Mouse (Mus musculus): ENCODE data around the gene Styxl1.
A peak's percentile ranks its signal among the peaks of the same experiment; 100 is the strongest.

The Styxl1 gene

DNA sequence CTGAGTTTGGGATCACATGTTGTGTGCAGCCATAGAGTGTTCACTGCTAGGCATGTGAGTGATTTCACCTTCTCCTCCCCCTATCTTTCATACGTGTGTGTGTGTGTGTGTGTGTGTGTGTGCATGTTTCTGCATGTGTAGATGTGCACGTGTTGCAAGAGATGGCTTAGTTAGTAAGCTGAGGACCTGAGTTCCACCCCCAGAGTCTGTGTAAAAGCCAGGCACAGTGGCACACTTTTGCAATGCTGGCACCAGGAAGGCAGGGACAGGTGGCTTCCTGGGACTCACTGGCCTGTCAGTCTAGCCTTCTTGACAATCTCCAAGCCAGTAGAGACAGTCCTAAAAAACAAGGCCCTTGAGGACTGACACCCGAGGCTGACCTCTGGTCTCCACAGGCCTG is 13.2 kb downstream of the Styxl1 start:
- DNase-seq (ENCODE audit: low read depth), result no peak

GRCm38 (mm10) chr5:135763526-135763925 is 14.7 kb downstream of the Styxl1 start:
- peak; percentile 43 for DNase-seq (ENCODE audit: low read depth)

DNA sequence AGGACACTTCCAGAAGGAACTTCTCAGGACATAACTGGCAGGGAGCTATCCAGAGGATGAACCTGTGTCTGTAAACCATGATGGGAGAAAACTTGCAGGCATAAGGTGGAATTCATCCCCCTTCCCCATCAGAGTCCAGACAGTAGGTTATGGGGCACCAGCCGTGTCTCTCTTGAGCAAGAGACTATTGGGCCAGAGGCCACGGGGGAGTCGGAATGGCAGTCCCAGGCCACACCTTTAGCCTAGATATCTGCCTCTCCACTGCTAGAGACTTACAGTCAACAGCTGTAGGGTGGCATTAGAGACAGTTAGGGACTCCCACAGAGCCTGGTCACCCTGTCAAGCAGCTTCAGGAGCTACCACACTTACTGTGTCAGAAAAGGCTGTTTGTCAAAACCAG is 16.3 kb downstream of the Styxl1 start:
- DNase-seq (ENCODE audit: low read depth), result no peak

GRCm38 (mm10) chr5:135751595-135751994 is 26.6 kb downstream of the Styxl1 start:
- DNase-seq (ENCODE audit: low read depth), result no peak

DNA sequence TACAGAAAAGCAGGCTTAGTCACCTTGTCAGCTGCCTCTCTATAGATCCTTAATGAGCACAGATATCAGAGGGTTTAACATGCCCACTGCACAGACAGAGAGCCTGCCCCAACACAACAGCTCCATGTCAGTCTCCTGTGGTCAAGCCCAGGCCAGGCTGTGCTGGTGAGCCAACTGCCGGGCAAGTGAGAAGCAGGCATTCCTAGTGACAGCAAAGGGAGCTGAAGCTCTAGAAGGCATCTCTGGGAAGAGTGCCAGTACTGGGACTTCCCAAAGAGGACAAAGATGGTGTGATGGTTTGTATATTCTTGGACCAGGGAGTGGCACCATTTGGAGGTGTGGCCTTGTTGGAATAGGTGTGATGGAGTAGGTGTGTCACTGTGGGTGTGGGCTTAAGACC is 27.1 kb downstream of the Styxl1 start:
- DNase-seq (ENCODE audit: low read depth), result no peak

GRCm38 (mm10) chr5:135744742-135745141 is 33.4 kb downstream of the Styxl1 start:
- no peak for DNase-seq (ENCODE audit: low read depth)

GRCm38 (mm10) chr5:135743741-135744609 is 34.2 kb downstream of the Styxl1 start, which contains the start of gene Tmem120a:
Gene Tmem120a, minus strand, starts transcription at chr5:135744448.
- peak; percentile 90 for DNase-seq (ENCODE audit: low read depth)

- no peak for DNase-seq (ENCODE audit: low read depth)
Observed at GRCm38 (mm10) chr5:135742941-135743740, 35.0 kb downstream of the Styxl1 start.

DNA sequence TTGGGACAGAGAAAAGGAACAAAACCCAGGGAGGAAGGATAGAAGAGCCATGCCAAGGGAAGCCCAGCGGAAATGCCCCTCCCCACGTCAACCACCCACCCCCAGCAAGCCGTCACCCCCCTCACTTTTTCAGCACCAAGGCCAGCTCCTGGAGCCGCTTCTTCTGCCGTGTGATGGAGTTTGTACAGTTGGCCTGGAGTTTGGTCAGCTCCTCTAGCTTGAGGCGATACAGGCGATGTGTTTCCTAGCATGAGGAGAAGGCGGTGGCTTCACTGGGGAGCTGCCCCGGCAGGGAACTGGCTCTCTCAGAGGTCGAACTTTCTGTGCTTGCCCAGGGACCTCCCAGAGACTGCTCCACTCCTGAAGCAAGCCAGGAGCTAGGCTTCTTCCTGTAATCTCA is 36.0 kb downstream of the Styxl1 start:
- DNase-seq (ENCODE audit: low read depth), result peak; percentile 19

GRCm38 (mm10) chr5:135738266-135738665 is 39.9 kb downstream of the Styxl1 start:
- DNase-seq (ENCODE audit: low read depth), result no peak

DNA sequence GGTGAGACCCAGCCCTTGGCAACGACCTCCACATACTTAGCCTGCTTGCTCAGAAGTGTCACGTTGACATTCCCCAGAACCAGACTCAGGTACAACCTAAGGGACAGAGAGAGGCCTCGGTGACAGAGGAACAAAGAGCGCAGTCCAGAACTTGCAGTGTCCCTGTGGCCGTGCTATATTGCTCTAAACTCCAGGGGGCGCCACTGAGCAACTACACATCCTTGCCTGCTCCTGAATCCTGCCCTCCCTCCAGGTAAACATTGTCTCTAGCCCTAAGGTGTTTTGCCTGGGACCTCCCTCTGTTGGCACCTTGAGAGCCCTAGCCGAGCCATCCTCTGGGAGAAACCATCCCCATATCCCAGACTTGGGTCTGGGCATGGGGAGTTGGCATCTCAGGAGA is 41.0 kb downstream of the Styxl1 start:
- no peak for DNase-seq (ENCODE audit: low read depth)

DNA sequence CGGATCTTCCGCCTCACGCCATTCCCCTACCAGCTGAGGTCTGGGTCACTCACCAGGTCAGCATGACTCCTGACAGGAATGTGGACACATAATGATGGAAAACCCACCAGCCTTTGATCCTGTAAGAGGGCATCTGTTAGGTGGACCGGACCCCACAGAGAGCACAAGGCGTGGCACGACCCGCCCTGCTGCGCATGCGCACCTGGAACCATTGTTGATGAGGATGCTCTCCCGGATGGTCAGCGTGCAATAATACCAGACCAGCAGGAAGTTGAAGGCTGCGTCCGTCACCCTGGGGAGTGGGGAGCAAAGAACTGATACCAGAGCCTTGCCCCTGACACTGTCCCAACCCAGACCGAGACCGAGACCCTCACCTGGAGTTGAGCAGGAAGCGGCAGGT is 41.6 kb downstream of the Styxl1 start:
- DNase-seq (ENCODE audit: low read depth), result no peak

DNA sequence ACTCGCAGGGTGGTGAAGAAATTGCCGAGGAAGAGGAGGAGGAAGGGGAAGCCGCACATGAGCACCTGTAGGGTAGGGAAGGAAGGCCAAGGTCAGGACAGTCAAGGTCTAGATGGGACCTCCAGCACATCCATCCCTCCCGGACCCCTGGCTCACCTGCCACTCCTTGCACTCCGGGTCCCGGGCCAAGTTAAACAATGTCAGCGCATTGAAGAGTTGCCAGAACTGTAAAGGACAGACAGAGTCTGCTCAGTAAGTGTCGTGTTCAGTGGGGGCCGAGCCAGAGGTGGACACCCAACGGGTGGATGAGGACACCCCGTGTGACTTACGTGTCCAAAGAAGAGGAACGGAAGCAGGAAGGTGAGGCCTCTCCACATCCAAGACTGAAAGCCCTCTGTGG is 42.4 kb downstream of the Styxl1 start:
- DNase-seq (ENCODE audit: low read depth), result no peak

DNA sequence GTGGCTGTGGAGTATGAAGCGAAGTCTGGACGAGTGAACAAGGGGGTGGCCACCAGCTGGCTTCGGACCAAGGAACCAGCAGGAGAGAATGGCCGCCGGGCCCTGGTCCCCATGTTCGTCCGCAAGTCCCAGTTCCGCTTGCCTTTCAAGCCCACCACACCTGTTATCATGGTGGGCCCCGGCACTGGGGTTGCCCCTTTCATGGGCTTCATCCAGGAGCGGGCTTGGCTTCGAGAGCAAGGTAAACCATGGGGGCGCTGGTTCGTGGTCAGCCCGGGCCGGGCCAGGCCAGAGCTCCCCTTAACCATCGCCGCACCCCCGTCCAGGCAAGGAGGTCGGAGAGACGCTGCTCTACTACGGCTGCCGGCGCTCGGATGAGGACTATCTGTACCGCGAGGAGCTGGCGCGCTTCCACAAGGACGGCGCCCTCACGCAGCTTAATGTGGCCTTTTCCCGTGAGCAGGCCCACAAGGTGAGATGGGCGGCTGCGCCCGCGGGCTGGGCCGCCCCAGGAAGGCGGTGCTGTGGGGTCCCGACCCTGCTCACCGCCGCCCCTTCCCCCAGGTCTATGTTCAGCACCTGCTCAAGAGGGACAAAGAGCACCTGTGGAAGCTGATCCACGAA is 44.0 kb downstream of the Styxl1 start:
- DNase-seq (ENCODE audit: low read depth), result no peak

- DNase-seq (ENCODE audit: low read depth), result no peak
Observed at GRCm38 (mm10) chr5:135733071-135733470, 45.1 kb downstream of the Styxl1 start.

- no peak for DNase-seq (ENCODE audit: low read depth)
Observed at GRCm38 (mm10) chr5:135731322-135731721, 46.9 kb downstream of the Styxl1 start.

DNA sequence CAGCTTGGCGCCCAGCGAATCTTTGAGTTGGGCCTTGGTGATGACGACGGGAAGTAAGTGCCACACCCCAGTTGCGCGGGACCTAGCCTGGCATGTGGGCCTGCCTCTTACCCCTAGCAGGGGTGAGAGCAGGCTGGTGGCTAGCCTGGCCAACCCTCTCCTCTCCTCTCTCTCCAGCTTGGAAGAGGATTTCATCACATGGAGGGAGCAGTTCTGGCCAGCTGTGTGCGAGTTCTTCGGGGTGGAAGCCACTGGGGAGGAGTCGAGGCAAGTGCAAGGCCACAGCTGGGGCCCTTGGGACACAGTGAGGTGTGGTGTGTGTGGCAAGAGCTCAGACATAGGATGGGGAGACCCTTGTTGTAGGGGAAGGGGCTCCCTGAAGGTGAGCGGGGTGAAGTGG is 47.3 kb downstream of the Styxl1 start:
- no peak for DNase-seq (ENCODE audit: low read depth)

GRCm38 (mm10) chr5:135730278-135730677 is 47.9 kb downstream of the Styxl1 start:
- no peak for DNase-seq (ENCODE audit: low read depth)

- no peak for DNase-seq (ENCODE audit: low read depth)
Observed at GRCm38 (mm10) chr5:135729351-135729750, 48.8 kb downstream of the Styxl1 start.

DNA sequence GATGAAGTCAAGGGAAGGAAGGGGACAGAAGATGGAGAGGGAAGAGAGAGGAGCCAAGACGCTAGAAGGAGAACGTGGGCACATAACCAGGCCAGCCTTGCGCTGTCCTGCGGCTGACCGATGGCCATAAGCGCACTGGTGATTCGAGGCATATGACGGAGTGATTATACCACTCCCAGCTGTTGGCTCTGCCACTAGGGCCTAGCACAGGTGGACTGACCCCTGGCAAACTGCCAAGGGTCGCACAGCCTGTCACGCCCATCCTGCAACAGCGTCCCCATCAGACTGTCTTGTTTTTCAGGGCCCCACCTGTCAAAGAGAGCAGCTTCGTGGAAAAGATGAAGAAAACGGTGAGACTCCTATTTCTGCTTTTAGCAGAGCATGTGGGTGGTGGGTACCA is 49.8 kb downstream of the Styxl1 start:
- no peak for DNase-seq (ENCODE audit: low read depth)

GRCm38 (mm10) chr5:135727871-135728270 is 50.3 kb downstream of the Styxl1 start:
- no peak for DNase-seq (ENCODE audit: low read depth)

DNA sequence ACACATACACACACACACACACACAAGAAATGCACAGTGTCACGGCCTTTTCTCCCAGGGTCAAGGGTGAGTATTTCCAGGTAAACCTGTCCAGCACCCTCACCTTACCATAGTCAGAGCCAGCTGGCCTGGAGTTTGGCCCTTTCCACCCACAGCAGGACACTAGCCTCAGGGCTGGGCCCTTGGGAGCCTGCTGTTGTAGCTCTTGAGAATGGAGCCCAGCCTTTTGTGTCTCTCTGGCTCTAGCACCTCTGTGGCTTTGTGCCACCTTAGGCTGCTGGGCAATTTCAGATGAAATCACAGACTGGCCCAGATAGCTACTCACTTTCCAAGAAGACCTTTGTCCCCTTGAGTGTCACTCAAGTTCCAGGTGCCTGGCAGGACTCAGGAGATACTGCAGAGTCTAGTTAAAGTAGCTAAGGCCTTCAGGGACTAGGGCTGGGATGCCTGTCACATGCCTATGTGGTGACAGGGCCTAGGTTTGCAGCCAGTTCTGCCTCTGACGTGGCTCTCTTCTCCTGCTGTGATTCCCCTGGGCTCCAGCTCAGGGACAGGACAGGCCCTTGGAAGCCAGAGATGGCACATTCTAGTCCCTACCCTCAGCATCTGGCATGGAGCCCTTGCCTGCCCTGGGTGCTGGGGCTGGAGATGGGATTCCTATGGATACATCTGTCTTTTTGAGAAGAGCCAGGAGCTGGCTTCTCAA is 51.4 kb downstream of the Styxl1 start:
- no peak for DNase-seq (ENCODE audit: low read depth)

Data from c-Kit-positive CD71-positive TER-119-negative erythroid progenitor cells, embryonic 14.5 days (primary cell).